Mouse (Mus musculus) midbrain, postnatal 0 days (tissue): ENCODE data around the gene Vps25. TPM values are rescaled to one million over a fixed set of nuclear protein-coding genes. Genes with fewer than 3 reads are reported as not detected.
A peak's percentile ranks its signal among the peaks of the same experiment; 100 is the strongest.

Experiments used
- ATAC-seq: fragments of 200-750 bp; cut with Nextera tagmentation; 2 replicates; pipeline ENCODE4 v1.8.0; 2017; ENCODE audit warnings: moderate number of reproducible peaks, mild to moderate bottlenecking, moderate TSS enrichment, moderate library complexity; ENCODE audit not compliant: low FRiP score
- DNase-seq: peaks from one replicate; pipeline ENCODE4 v3.0.0-alpha.2; 2015; ENCODE audit warnings: low spot score
- H3K27ac ChIP-seq: fragments of 300-500 bp; sonication (generic); 2 replicates; pipeline ENCODE4 v1.5.1; 2014; ENCODE audit warnings: low read depth, mild to moderate bottlenecking, low read length, mixed read lengths
- H3K27me3 ChIP-seq: fragments of 300-500 bp; sonication (generic); 2 replicates; pipeline ENCODE4 v1.6.1; 2014; ENCODE audit warnings: low read length, control low read depth, mixed read lengths; ENCODE audit not compliant: insufficient read depth
- H3K36me3 ChIP-seq: fragments of 300-500 bp; sonication (generic); 2 replicates; pipeline ENCODE4 v1.6.1; 2014; ENCODE audit warnings: low read length, control low read depth, mixed read lengths; ENCODE audit not compliant: insufficient read depth
- H3K4me1 ChIP-seq: fragments of 300-500 bp; sonication (generic); 2 replicates; pipeline ENCODE4 v1.6.1; 2014; ENCODE audit warnings: mild to moderate bottlenecking, control low read depth, antibody characterized with exemption, low read length, mixed read lengths; ENCODE audit not compliant: insufficient read depth
- H3K4me2 ChIP-seq: fragments of 300-500 bp; sonication (generic); 2 replicates; pipeline ENCODE4 v1.6.1; 2014; ENCODE audit warnings: low read depth, mild to moderate bottlenecking, low read length, mixed read lengths; ENCODE audit not compliant: poor library complexity, severe bottlenecking
- H3K4me3 ChIP-seq: fragments of 300-500 bp; sonication (generic); 2 replicates; pipeline ENCODE4 v1.5.1; 2014; ENCODE audit warnings: low read depth, mild to moderate bottlenecking, low read length, moderate library complexity
- H3K9ac ChIP-seq: fragments of 300-500 bp; sonication (generic); replicated peaks from 2 replicates; pipeline ENCODE4 v1.6.1; 2014; ENCODE audit warnings: mild to moderate bottlenecking, low read length, moderate library complexity, mixed read lengths; ENCODE audit not compliant: poor library complexity, severe bottlenecking
- H3K9me3 ChIP-seq: fragments of 300-500 bp; sonication (generic); 2 replicates; pipeline ENCODE4 v1.6.1; 2016; ENCODE audit warnings: low read length, control low read depth
- CTCF ChIP-seq: IDR thresholded peaks from 2 replicates; pipeline ENCODE4 v1.5.1; 2016; ENCODE audit warnings: antibody characterized with exemption, mild to moderate bottlenecking
- WGBS: fragments of 180-500 bp; shearing (Covaris S2); extraction: QIAGEN DNeasy Blood & Tissue Kit; methylation state at CpG from one replicate; pipeline ENCODE4 v1.1.7; 2014; 5-methylcytosine and 5-hydroxymethylcytosine counted together
- polyA plus RNA-seq: library from polyadenylated mRNA; unstranded; fragments of >200 nt; fragmentation: Nextera tagmentation; extraction: Ambion mirVana; gene quantifications from 2 replicates; pipeline ENCODE4 v1.2.1, GENCODE M21; 2015
- total RNA-seq: library from RNA; depleted of rRNA; stranded (reverse); fragments of >200 nt; gene quantifications from 2 replicates; pipeline ENCODE4 v1.2.3, GENCODE M21; 2014; rRNA removed

The Vps25 gene
- total and polyA plus RNA-seq, 2 experiments from 2014 or later: 82.3 to 130 TPM

GRCm38 (mm10) chr11:101295191-101295590 lies 41.7 kb downstream of the Vps25 start:
- no peak overlapping the region for H3K9ac ChIP-seq
- no peak overlapping the region for H3K4me2 ChIP-seq
- no peak for TF ChIP-seq CTCF
- 89% methylated on average over 8 of the region's 8 CpGs for WGBS
- no peak overlapping the region for H3K4me3 ChIP-seq
- H3K27me3 ChIP-seq: no peaks in the 10 kb centered on the region
- H3K27ac ChIP-seq: no peak overlapping the region
- peaks cover 51% of the 10 kb centered on the region for H3K36me3 ChIP-seq
- ATAC-seq: no peak
- no peaks in the 10 kb centered on the region for H3K9me3 ChIP-seq
- DNase-seq: no peak
- no peaks in the 10 kb centered on the region for H3K4me1 ChIP-seq

- H3K27me3 ChIP-seq: no peaks in the 10 kb centered on the region
- 71% methylated on average over 7 of the region's 7 CpGs for WGBS
- H3K36me3 ChIP-seq: peaks cover 11% of the 10 kb centered on the region; the same call in 1 of the 2 replicates
- peak overlapping the region; percentile 86 for H3K4me3 ChIP-seq
- H3K9ac ChIP-seq: no peak overlapping the region
- DNase-seq (no peak), ATAC-seq (no peak)
- H3K9me3 ChIP-seq: no peaks in the 10 kb centered on the region
- peak overlapping the region; percentile 96 for H3K4me2 ChIP-seq
- peaks cover 6% of the 10 kb centered on the region; the same call in 1 of the 2 replicates for H3K4me1 ChIP-seq
- H3K27ac ChIP-seq: no peak overlapping the region
- peak; percentile 33 for TF ChIP-seq CTCF
Observed at GRCm38 (mm10) chr11:101300881-101301280, 47.4 kb downstream of the Vps25 start.

DNA sequence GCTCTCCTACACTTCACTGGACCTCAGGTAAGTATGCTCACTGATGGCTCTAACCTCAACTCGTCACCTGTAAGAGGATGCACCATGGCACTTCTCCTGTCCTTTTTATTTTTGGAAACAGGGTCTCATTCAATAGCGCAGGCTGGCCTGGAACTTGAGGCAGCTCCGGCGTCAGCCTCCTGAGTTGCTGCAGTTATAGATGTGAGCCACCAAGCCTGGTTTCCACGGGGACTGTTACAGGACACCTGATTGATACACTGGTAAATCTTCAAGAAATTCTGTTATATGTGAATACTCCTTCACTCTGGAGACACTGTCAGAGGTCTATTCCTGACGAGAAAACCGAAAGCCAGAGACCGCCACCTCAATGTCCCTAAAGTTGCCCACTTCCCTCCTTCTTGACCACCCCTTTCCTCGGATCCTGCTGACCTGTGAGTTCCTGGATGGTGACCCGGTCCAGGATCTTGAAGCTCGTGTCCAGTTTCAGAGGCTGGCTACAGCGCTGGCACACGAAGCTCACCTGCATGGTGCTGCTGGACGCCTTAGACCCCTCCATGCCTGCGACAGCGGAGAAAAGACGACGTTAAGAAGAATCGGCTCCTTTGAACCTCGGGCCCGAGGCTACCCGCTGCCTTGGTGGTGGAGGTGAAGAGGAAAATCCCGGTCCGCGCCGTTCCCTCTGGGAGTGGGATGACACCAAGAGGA lies 47.9 kb downstream of the Vps25 start:
- no peaks in the 10 kb centered on the region for H3K9me3 ChIP-seq
- WGBS: 16% methylated on average over 26 of the region's 26 CpGs
- no peaks in the 10 kb centered on the region for H3K27me3 ChIP-seq
- ATAC-seq (peak; percentile 34; the same call in 1 of the 2 replicates), DNase-seq (no peak)
- peaks cover 11% of the 10 kb centered on the region; the same call in 1 of the 2 replicates for H3K36me3 ChIP-seq
- H3K9ac ChIP-seq: peak overlapping the region; percentile 88
- peak overlapping the region; percentile 55 for H3K27ac ChIP-seq
- H3K4me2 ChIP-seq: peak overlapping the region; percentile 96
- TF ChIP-seq CTCF: no peak
- H3K4me1 ChIP-seq: peaks cover 6% of the 10 kb centered on the region; the same call in 1 of the 2 replicates
- H3K4me3 ChIP-seq: peak overlapping the region; percentile 86

GRCm38 (mm10) chr11:101302004-101302798 lies 48.7 kb downstream of the Vps25 start, which contains the start of gene Becn1:
TSS of gene Becn1 (minus strand) at chr11:101302286.
- peak within 1 kb of the TSS; percentile 55 for H3K27ac ChIP-seq
- peak; percentile 94 for TF ChIP-seq CTCF
- H3K9me3 ChIP-seq: no peaks in the 10 kb centered on the region
- WGBS: 7% methylated on average over 39 of the region's 39 CpGs
- DNase-seq (peak; percentile 97), ATAC-seq (peak; percentile 92)
- peak within 1 kb of the TSS; percentile 88 for H3K9ac ChIP-seq
- H3K4me3 ChIP-seq: peak within 1 kb of the TSS; percentile 86
- peaks cover 6% of the 10 kb centered on the region; the same call in 1 of the 2 replicates for H3K4me1 ChIP-seq
- H3K36me3 ChIP-seq: peaks cover 11% of the 10 kb centered on the region; the same call in 1 of the 2 replicates
- no peaks in the 10 kb centered on the region for H3K27me3 ChIP-seq
- H3K4me2 ChIP-seq: peak within 1 kb of the TSS; percentile 96

DNA sequence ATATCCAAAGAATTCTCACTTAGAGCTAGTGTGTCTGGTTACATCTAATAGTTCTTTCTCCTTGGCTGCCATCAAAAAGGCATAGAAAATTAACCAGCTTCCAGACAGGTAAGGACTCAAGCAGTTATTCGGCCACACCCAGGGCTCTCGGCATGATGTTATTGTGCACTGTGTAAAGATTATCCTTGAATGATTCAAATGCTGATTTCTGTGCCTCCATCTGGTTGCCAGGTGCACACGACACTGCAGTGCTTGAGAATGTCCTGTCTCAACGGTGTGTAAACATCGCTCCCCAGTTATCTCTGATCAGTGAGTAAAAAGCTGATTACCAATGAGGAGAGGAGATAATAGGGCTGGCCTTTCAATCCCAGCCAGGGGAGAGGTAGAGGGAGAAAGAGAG lies 54.2 kb downstream of the Vps25 start:
- H3K4me2 ChIP-seq: no peak overlapping the region
- ATAC-seq: no peak
- H3K4me1 ChIP-seq: no peaks in the 10 kb centered on the region
- H3K9ac ChIP-seq: no peak overlapping the region
- no peaks in the 10 kb centered on the region for H3K27me3 ChIP-seq
- H3K4me3 ChIP-seq: no peak overlapping the region
- no peaks in the 10 kb centered on the region for H3K9me3 ChIP-seq
- 35% methylated on average over 5 of the region's 5 CpGs for WGBS
- no peak for TF ChIP-seq CTCF
- no peaks in the 10 kb centered on the region for H3K36me3 ChIP-seq
- no peak overlapping the region for H3K27ac ChIP-seq
- DNase-seq: no peak

Other genes starting within 250 kb of the Vps25 start
- gene Atp6v0a1, start 244.3 kb upstream of the Vps25 start, total RNA-seq: 242 and 247 TPM in 2 replicates
- gene Atp6v0a1, start 244.3 kb upstream of the Vps25 start, polyA plus RNA-seq: 204 and 210 TPM in 2 replicates
- 20.9 and 22.2 TPM in 2 replicates for gene Naglu, start 183.7 kb upstream of the Vps25 start, total RNA-seq
- gene Naglu, start 183.7 kb upstream of the Vps25 start, polyA plus RNA-seq: 16.0 and 16.6 TPM in 2 replicates
- gene Hsd17b1, start 175.3 kb upstream of the Vps25 start, total RNA-seq: 0.27 TPM in 1 of 2 replicates, not detected in the other
- not detected in 2 replicates for gene Hsd17b1, start 175.3 kb upstream of the Vps25 start, polyA plus RNA-seq
- 41.8 and 48.7 TPM in 2 replicates for gene Coasy, start 171.1 kb upstream of the Vps25 start, total RNA-seq
- gene Coasy, start 171.1 kb upstream of the Vps25 start, polyA plus RNA-seq: 31.5 and 34.1 TPM in 2 replicates
- gene Mlx, start 166.4 kb upstream of the Vps25 start, total RNA-seq: 60.7 and 61.3 TPM in 2 replicates
- gene Mlx, start 166.4 kb upstream of the Vps25 start, polyA plus RNA-seq: 64.1 and 67.8 TPM in 2 replicates
- gene Psmc3ip, start 158.3 kb upstream of the Vps25 start, total RNA-seq: 5.3 and 6.9 TPM in 2 replicates
- 8.9 and 10.3 TPM in 2 replicates for gene Psmc3ip, start 158.3 kb upstream of the Vps25 start, polyA plus RNA-seq
- 54.9 and 61.7 TPM in 2 replicates for gene Retreg3, start 133.8 kb upstream of the Vps25 start, total RNA-seq
- gene Retreg3, start 133.8 kb upstream of the Vps25 start, polyA plus RNA-seq: 24.8 and 26.0 TPM in 2 replicates
- 40.5 and 52.6 TPM in 2 replicates for gene Tubg1, start 133.8 kb upstream of the Vps25 start, total RNA-seq
- 64.4 and 64.6 TPM in 2 replicates for gene Tubg1, start 133.8 kb upstream of the Vps25 start, polyA plus RNA-seq
- gene Tubg2, start 97.8 kb upstream of the Vps25 start, total RNA-seq: 38.4 and 40.6 TPM in 2 replicates
- 86.1 and 93.8 TPM in 2 replicates for gene Tubg2, start 97.8 kb upstream of the Vps25 start, polyA plus RNA-seq
- gene Cntnap1, start 83.2 kb upstream of the Vps25 start, total RNA-seq: 12.5 and 15.0 TPM in 2 replicates
- gene Cntnap1, start 83.2 kb upstream of the Vps25 start, polyA plus RNA-seq: 3.0 and 3.2 TPM in 2 replicates
- gene Plekhh3, start 82.4 kb upstream of the Vps25 start, total RNA-seq: 13.7 and 23.4 TPM in 2 replicates
- gene Plekhh3, start 82.4 kb upstream of the Vps25 start, polyA plus RNA-seq: 5.8 and 6.2 TPM in 2 replicates
- 0.61 and 1.4 TPM in 2 replicates for gene Ccr10, start 78.3 kb upstream of the Vps25 start, total RNA-seq
- 0.75 and 0.83 TPM in 2 replicates for gene Ccr10, start 78.3 kb upstream of the Vps25 start, polyA plus RNA-seq
- gene Ezh1, start 27.2 kb upstream of the Vps25 start, total RNA-seq: 26.5 and 40.0 TPM in 2 replicates
- 25.4 and 25.9 TPM in 2 replicates for gene Ezh1, start 27.2 kb upstream of the Vps25 start, polyA plus RNA-seq
- 55.0 and 67.5 TPM in 2 replicates for gene Ramp2, start 7.7 kb upstream of the Vps25 start, total RNA-seq
- gene Ramp2, start 7.7 kb upstream of the Vps25 start, polyA plus RNA-seq: 95.3 and 103 TPM in 2 replicates
- 4.2 and 8.1 TPM in 2 replicates for gene Wnk4, start 6.9 kb downstream of the Vps25 start, total RNA-seq
- 7.5 and 9.2 TPM in 2 replicates for gene Wnk4, start 6.9 kb downstream of the Vps25 start, polyA plus RNA-seq
- gene Cntd1, start 25.3 kb downstream of the Vps25 start, total RNA-seq: not detected in 2 replicates
- gene Cntd1, start 25.3 kb downstream of the Vps25 start, polyA plus RNA-seq: 0.25 and 0.42 TPM in 2 replicates
- gene Coa3, start 25.4 kb downstream of the Vps25 start, total RNA-seq: 136 and 168 TPM in 2 replicates
- 204 and 229 TPM in 2 replicates for gene Coa3, start 25.4 kb downstream of the Vps25 start, polyA plus RNA-seq
- 94.4 and 209 TPM in 2 replicates for gene Becn1, start 48.6 kb downstream of the Vps25 start, total RNA-seq
- 145 and 150 TPM in 2 replicates for gene Becn1, start 48.6 kb downstream of the Vps25 start, polyA plus RNA-seq
- 69.1 and 74.0 TPM in 2 replicates for gene Psme3, start 62.5 kb downstream of the Vps25 start, total RNA-seq
- 75.0 and 76.5 TPM in 2 replicates for gene Psme3, start 62.5 kb downstream of the Vps25 start, polyA plus RNA-seq
- 5.3 and 6.7 TPM in 2 replicates for gene Aoc2, start 71.4 kb downstream of the Vps25 start, total RNA-seq
- 0.64 and 0.77 TPM in 2 replicates for gene Aoc2, start 71.4 kb downstream of the Vps25 start, polyA plus RNA-seq
- 0.66 and 1.2 TPM in 2 replicates for gene Aoc3, start 76.9 kb downstream of the Vps25 start, total RNA-seq
- gene Aoc3, start 76.9 kb downstream of the Vps25 start, polyA plus RNA-seq: 0.07 and 0.20 TPM in 2 replicates
- gene G6pc, start 113.9 kb downstream of the Vps25 start, total RNA-seq: not detected in 2 replicates
- gene G6pc, start 113.9 kb downstream of the Vps25 start, polyA plus RNA-seq: not detected in 2 replicates
- gene Aarsd1, start 163.9 kb downstream of the Vps25 start, total RNA-seq: 67.4 and 78.3 TPM in 2 replicates
- 96.3 and 107 TPM in 2 replicates for gene Aarsd1, start 163.9 kb downstream of the Vps25 start, polyA plus RNA-seq
- 1.8 and 5.7 TPM in 2 replicates for gene Gm27029, start 171.1 kb downstream of the Vps25 start, total RNA-seq
- 6.3 and 6.8 TPM in 2 replicates for gene Gm27029, start 171.1 kb downstream of the Vps25 start, polyA plus RNA-seq
- 10.4 and 12.9 TPM in 2 replicates for gene Rundc1, start 171.4 kb downstream of the Vps25 start, total RNA-seq
- gene Rundc1, start 171.4 kb downstream of the Vps25 start, polyA plus RNA-seq: 24.2 and 25.2 TPM in 2 replicates
- 0.66 and 2.7 TPM in 2 replicates for gene Ptges3l, start 171.6 kb downstream of the Vps25 start, total RNA-seq
- 2.9 TPM in 2 replicates for gene Ptges3l, start 171.6 kb downstream of the Vps25 start, polyA plus RNA-seq
- 605 and 614 TPM in 2 replicates for gene Rpl27, start 188.6 kb downstream of the Vps25 start, total RNA-seq
- 227 and 260 TPM in 2 replicates for gene Rpl27, start 188.6 kb downstream of the Vps25 start, polyA plus RNA-seq
- gene Ifi35, start 194.7 kb downstream of the Vps25 start, total RNA-seq: 1.9 and 3.3 TPM in 2 replicates
- gene Ifi35, start 194.7 kb downstream of the Vps25 start, polyA plus RNA-seq: 4.5 TPM in 2 replicates
- gene Rnd2, start 211.3 kb downstream of the Vps25 start, total RNA-seq: 90.5 and 96.3 TPM in 2 replicates
- 95.7 and 104 TPM in 2 replicates for gene Rnd2, start 211.3 kb downstream of the Vps25 start, polyA plus RNA-seq
- 313 and 334 TPM in 2 replicates for gene Vat1, start 212.5 kb downstream of the Vps25 start, total RNA-seq
- 143 and 146 TPM in 2 replicates for gene Vat1, start 212.5 kb downstream of the Vps25 start, polyA plus RNA-seq